Mouse (Mus musculus): Measurements from ENCODE around the gene Mrgbp.
A peak's percentile ranks its signal among the peaks of the same experiment; 100 is the strongest.

Gene Mrgbp

DNA sequence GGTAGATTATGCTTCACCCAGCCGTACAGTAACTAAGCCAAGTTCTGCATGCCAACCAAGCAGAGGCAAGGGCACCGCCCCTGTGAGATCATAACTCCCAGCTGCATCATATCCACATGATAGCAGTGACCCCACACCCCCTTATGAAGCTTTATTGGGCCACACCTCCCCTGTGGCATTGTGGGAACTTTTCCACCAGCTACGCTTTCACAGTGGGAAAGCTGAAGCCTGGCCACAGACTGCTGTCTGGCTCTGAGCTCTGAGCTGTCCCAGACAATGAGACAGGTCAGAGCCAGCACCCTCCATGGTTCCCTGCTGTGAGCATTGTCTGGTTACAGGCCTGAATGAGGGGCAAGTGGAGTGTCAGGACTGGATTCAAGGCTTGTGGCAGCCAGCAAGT lies at the start of gene Mrgbp:
Gene Mrgbp, plus strand, starts transcription at position 303 of the 400 bp plus-strand sequence.
- DNase-seq (ENCODE audit: low spot score in 2 of 2): peak in 1 of 2 experiments; percentile 29

DNA sequence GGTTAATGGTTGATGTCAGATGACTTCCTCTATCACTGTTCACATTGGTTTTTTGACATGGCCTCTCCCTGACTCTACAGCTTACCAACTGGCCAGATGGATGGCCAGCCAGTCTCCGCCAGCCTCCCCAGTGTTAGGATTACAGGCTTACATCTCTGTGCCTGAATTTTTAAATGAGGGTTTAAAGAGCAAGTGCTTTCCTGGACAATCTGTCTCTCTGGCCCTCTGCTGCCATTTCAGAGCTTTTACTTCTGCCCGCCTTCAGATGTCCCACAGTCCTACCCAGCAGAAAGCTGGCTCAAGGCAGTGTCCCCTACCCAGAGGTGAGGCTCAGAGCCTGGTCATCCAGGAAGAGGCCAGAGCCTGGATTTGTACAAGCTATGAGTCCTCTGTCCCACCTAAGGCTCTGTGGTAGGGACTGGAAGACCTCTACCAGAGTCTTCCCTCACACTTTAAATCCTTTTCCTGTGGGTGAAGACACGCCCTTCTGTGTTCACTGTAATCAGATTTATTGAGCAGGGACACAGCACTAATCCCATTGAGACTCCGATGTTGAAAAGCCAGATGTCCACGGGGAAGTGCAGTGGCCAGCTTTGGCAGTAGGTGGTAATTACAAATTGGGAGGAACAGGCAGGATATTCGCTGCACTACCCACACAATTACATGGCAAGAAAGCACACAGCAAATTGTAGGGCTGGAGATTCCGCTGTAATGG lies 49.3 kb upstream of the Mrgbp start:
- no peak for DNase-seq (ENCODE audit: low spot score in 2 of 2)

DNA sequence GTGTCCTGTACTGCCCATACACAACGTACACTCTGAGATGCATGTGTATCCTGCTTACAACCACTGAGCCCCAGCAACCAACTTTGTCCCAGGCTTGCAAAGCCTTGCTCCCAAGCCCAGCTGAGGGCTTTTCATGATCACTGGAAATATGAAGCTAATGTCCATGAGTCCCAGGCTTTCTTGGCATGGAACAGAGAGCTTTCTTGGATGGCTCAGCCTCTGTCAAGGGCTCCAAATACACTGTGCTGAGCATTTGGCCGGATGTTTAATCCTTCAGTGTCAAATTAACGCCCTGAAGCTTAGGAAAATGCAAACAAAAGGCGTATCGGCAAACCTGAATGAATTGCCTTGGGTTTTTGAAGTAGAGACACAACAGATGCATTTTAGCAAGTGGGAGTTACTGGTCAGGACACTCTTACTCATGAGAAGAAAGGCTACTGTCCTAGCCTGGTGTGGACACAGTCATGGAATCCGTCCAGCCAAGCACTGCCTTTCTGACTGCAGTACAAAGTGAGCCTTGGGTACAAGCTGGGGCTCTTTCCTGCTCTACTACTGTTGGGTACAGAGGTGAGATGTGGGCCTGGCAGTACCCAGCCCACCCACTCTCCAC lies 48.6 kb upstream of the Mrgbp start:
- DNase-seq (ENCODE audit: low spot score in 2 of 2): no peak

DNA sequence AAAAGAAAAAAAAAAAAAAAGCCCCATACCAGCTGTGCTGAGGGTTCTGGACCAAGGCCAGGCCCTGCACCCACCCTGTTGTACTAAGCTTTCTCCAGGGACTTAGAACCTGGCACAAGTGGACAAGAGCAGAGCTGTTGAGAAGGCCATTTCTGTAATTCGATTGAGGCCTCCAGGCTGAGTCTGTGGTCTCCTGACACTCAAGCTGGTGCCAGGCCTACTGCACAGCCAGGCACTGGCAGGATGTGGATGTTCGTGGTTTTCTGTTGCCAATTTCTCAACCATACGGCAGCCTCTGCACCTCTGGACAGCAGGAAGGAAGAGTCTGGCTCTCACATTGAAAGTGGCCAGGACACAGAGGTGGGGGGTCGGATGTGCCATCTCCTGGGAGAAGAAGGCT lies 47.9 kb upstream of the Mrgbp start:
- no peak for DNase-seq (ENCODE audit: low spot score in 2 of 2)

DNA sequence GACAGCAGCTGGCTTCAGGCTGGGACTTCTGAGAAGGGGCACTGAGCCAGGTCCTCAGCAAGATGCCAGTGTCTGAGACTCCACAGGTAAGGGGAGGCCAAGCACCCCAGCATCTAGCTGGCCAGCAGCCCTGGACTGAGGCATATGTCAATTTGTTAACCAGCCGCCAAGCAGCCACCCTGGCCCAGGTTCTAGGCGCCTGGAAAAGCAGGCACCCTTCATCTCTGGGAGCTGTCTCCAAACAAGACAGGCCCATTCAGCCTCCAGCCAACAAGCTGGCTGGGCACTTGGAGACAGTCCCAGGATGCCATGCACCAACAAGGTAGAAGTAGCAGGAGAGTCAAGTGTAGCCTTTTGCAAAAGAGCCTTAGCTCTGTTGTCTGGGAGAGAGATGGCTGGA lies 37.4 kb upstream of the Mrgbp start:
- DNase-seq (ENCODE audit: low spot score in 2 of 2): no peak

DNA sequence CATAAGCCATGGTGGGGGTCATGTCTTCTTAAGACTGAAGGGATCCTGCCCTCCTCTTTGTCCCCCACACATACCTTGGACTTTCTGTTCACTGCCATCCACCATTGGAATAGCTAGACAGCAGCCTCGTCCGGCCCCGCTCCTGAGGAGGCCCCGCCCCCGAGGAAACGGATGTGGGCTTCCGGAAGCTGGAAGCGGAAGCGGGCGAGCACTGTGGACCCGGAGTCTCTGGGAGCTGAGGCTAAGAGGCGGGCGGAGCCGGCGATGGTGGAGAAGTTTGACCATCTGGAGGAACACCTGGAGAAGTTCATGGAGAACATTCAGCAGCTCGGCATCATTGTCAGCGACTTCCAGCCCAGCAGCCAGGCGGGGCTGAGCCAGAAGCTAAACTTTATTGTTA lies 36.1 kb upstream of the Mrgbp start:
- no peak for DNase-seq (ENCODE audit: low spot score in 2 of 2)

DNA sequence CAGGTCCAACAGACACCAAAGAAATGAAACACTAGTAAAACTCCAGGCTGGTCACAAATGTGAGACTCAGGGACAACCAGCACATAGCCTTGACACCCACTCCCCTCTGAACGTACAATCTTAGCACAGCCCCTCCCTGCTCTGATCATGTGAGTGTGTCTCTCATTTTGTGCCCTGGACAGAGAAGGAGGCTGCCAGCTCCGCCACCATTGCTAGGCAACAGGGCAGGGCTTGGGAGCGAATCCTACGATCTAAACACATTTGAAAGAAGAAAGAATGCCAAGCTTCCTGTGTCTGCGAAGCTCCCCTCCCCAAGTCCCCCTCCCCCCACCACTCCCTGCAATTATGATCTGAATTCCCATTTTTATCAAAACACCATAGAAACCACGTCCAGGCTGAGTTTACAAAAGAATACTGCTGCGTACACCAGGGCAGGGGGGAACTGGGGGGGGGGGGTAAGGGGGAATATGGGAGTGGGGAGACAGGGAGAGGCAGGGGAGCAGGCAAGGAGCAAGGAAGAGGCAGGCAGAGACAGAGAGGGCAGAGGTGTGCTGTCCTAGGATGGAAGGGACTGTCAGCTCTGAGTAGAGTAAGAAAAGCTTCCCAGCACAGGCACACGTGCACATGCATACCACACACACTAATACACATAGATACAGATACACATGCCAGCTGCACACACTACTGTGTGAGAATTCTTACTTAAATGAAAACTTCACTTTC lies 33.6 kb upstream of the Mrgbp start:
- no peak for DNase-seq (ENCODE audit: low spot score in 2 of 2)

DNA sequence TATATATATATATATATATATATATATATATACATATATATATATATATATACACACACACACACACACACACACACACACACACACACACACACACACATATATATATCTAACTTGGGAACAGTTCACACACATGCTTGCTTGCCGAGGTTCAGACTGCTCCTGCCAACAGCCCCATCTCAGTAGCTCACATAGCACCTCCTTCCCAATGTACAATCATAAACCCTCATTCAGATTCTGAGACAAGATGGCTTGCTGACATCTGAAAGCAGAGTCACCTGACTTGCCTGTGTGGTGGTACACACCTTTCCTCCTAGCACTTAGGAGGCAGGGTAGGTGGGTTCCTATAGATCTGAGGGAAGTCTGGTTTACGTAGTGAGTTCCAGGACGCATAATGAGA lies 28.8 kb upstream of the Mrgbp start:
- DNase-seq (ENCODE audit: low spot score in 2 of 2): no peak

DNA sequence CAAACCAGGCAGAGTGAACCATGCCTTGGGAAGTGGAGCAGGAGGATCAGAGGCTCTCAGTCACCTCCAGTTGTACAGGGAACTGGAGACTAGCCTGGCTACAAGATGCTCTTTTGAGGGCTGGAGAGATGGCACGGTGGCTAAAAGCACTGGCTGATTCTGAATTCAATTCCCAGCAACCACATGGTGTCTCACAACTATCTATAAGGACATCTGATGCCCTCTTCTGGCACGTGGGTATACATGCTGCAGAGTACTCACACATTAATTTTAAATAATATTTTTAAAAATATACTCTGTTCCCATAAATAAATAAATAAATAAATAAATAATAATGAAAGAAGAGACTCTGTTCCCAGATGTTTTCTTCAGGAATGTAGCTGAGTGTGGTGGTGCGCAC lies 25.9 kb upstream of the Mrgbp start:
- DNase-seq (ENCODE audit: low spot score in 2 of 2): no peak

DNA sequence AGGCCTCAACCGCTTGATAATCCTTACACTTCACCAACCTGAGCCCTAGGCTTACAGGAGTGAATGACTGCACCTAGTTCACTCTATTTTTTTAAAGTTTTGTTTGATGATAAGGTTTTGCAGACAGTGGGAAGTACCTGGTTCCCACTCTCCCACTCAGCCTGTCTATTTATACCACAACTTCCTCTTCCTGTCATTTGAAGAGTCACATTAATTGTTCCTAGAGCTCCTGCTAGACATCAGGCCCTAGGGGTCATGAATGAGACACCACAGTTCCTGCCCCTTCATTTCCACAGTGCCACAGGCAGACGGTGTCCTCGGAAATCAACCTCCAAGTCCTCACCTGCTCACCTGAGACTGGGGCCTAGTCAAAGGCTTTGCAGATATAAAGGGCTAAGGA lies 24.6 kb upstream of the Mrgbp start:
- no peak for DNase-seq (ENCODE audit: low spot score in 2 of 2)

DNA sequence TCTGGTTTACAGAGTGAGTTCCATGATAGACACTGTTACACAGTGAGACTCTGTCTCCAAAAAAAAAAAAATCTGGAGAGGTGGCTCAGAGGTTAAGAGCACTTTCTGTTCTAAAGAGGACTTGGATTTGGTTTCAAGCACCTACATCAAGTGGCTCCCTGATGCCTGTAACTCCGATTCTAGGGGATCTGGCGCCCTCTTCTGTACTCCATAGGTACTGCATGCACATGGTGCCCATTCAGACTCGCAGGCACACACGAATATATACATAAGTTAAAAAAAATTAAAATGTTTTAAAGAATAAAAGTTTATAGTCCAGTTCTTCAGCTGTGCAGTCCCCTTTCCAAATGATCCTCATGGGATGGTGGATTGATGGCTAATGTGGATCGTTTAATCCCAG lies 20.9 kb upstream of the Mrgbp start:
- DNase-seq (ENCODE audit: low spot score in 2 of 2): no peak

DNA sequence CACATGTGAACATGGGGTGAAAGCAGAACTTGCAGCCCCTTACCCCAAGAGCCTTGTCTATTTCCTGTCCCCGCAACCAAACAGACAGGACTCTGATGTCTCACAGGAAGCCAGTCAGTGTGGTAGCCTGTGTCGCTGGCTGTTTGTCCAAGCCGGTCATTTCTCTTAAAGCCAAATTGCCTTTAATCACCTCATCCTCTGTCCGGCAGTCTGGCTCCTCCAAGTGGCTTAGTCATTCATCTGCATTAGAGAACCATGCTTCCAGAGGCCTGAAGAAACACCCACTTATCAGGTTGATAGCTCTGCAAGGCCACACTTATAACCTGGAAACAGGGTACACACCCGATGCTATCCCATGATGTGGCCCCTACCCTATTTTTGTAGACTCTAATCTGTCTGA lies 19.0 kb upstream of the Mrgbp start:
- DNase-seq (ENCODE audit: low spot score in 2 of 2): no peak

DNA sequence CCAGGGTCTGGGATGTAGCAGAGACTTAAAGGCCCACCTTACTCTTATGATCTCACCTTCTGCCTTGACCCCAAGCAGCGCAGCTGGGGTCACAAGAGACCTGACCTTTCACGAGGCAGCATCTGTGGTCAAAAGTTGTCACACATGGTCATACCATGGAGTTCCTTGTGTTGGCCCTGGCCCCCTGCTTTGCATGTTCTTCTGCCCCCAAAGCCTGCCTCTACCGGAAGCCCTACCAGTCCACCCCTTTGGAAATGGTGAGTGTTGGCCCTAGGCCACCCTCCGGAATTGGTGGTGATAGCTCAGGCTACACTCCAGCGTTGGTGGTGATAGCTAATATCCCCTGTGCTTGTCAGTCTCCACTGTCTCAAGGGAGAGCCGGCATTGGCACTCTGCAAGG lies 17.8 kb upstream of the Mrgbp start:
- no peak for DNase-seq (ENCODE audit: low spot score in 2 of 2)

DNA sequence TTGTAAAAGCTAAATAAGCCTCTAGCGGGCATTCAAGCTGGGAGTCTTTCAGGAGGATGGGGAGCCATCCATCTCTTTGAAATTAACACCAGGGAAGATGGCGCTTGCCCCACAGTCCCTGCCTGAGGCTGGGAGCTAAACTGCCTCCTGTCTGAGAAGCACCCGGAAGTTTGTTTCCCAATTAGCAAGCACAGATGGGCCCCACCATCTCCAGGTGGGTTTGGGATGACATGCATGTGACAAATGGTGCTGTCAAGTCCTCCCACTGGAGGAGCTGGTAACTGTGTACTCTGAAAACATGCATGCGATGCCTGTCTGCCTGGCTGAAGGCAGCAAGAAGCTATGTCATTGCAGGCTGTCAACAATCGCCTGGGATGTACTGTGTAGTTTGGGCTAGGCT lies 17.3 kb upstream of the Mrgbp start:
- no peak for DNase-seq (ENCODE audit: low spot score in 2 of 2)

DNA sequence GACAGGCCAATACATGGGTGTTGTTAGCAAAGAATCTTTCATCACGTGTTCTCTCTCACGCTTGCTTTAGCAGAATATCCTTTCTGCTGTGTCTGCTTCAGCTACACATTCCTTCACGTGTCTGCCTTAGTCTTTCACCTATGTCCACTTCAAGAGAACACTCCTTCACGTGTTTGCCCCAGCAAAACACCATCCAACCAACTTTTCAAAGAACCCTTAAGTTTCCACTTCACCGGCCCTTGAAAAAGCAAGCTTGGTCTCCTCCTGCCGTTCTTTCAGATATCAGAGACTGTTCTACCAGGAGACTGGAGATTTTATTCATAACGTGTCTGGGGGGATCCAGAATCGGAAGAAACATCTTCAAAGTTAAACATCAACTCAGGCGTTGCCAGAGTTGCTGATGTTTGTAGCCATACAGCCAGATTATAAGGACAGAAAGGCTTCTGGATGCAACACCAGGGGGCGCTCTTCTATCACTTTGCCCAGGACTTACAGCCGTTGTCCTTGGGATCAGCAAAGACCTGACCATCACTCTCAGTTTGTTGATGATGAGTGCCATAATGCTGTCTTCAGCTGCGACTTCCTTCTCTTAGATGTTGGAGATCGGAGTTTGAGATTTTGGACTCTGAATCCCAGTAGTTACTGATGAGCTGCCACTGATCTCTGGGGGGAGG lies 14.7 kb upstream of the Mrgbp start:
- no peak for DNase-seq (ENCODE audit: low spot score in 2 of 2)

DNA sequence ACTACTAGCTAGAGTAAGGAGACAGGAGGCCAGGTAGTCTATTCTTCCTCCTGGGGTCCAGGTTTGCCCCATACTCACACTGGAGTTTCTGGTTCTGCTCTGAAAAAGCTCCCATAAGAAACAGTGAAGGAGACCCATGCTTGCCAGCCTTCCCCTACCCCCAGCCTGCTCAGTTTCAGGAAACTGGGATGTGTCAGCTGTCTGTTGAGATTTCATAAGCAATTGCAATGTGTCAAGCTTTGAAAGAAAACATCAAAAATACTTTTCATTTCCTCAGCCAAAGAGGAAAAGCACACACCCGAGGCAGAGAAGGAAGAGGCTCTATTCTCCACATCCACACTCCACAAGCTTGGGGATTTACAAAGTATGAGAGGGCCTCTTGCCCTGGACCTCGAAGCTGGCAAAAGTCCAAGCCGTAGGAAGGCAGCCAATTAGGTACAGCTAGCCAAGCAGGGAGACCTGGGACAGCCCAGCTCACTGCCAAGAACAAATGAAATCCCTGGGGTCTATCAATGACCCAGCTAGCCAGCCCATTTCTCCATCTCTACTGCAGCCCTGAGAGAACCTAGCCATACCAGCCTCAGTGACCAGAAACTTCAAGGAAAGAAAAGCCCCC lies 12.0 kb upstream of the Mrgbp start:
- DNase-seq (ENCODE audit: low spot score in 2 of 2): no peak

DNA sequence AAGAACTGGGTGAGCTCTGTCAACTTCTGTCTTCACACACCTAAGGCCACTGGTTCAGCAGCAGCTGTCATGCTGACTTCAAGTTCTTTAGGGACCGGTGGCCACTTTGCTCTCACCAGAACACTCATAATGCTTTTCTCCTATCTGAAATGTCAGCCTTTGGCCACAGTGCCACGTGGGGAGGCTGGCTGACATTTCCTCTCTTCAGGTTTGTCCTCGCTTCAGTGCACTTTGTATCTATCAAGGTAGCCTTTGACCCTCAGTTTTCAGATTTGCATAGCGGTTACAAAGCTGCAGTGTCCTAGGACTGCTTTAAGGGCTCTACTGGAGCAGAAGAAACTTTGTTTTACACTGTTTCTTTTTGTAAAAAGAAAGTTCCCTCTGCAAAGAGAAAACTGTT lies 4.6 kb upstream of the Mrgbp start:
- DNase-seq (ENCODE audit: low spot score in 2 of 2): no peak

DNA sequence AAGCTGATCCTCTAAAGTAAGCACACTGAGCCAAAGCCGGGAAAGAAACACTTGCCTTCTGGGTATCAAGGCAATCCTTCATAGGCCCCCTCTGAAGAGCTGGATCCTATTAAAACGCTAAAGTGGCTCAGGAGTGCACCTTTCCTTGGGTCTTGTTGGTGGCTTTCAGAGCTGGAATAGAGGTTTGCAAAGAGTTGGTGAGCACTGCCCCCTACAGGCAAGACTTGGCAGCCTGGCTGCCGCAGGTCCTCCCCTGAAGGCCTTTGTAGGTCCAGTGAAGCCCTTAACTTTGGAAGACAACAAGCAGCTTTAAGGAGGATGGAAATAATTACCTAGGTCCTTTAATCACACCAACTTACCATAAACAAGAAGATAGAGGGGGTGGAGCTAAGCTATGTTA lies 2.4 kb upstream of the Mrgbp start:
- DNase-seq (ENCODE audit: low spot score in 2 of 2): no peak

DNA sequence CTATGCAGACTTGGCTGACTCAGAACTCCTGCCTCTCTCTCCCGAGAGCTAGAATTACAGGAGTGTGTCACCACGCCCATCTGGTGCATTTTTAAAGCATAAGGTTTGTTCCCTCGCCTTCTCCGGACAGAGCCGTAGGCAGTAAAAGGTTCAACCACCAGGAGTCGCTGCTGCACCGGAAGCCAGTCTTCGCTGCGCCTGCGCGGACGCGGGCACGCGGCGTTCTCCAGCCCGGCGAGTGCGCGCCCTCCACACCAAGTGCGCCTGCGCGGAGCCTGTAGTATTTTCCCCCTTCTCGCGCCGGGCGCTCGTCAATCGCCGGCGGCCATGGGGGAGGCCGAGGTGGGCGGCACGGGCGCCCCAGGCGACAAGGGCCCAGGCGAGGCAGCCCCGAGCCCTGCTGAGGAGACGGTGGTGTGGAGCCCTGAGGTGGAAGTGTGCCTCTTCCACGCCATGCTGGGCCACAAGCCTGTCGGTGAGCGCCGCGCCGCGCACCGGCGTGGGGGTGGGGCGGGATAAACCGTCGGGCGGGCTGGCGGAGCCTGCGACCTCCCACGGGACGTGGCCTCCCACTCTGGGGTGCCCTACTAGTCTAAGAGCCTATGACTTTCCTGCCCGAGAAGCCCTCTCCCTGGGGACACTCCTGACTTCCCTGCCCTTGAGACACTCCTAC lies 1.5 kb downstream of the Mrgbp start:
- DNase-seq (ENCODE audit: low spot score in 2 of 2): peak; percentile 96 to 99

DNA sequence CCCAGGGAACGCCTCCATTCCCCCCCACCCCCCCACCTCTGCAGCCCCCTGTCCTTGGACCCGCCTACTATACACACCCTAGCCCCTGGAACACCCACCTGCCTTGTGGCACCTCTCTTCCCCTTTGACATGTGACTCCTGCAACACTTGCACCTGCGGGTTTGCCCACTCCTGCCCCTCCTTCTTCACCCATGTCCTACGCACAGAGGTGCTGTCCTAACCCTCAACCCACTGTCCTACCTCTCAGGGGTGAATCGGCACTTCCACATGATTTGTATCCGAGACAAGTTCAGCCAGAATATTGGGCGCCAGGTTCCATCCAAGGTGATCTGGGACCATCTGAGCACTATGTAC lies 2.0 kb downstream of the Mrgbp start:
- DNase-seq (ENCODE audit: low spot score in 2 of 2): no peak

DNA sequence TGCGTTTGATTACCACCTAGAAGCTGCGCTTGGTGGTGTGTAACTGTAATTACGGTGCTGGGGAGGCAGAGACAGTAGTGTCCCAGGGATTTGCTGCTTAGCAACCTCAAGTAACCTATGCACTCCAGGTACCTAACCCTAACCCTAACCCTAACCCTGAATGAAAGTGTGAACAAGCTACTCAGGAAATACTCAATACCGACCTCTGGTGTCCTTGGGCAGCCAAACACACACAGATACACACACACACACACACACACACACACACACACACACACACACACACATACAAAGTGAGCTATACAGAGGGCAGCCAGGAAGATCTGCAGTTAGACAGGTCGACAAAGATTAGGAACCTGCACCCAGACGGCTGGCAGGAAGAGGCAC lies 7.6 kb downstream of the Mrgbp start:
- DNase-seq (ENCODE audit: low spot score in 2 of 2): no peak
